16 mouse cellular contexts compared by ENCODE assay signal in the genomic region with DNA sequence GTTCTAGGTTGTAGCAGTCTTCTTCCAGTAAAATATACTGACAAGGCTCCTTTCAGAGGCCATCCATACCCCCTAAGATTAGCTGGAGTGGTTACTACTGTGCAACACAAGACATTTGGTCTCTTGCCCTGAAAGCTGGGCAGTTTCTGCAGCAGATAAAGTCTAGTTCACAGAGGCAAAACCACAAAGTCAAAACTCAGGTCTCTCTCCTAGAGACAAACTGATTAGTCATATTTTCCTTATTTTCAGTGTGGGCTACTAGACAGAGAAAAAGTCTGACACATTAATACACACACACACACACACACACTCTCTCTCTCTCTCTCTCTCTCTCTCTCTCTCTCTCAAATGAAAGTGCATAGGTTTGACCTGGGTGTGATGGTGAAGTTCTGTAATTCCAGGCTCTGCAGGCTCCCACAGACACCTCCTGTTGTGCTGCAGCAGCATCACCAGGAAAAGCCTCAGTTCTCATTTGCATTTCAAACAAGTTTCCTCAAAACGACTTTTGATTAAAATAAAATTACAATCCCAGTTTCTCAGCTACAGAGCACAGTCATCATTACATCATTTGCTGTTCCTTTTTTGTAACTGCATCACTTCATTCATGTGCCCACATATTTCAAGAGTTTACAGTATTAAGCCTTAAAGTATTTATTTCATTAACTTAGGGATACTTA. TPM values are rescaled to one million over a fixed set of nuclear protein-coding genes. Genes with fewer than 3 reads are reported as not detected.
A peak's percentile ranks its signal among the peaks of the same experiment; 100 is the strongest.
DNase-seq lines count a peak whose midpoint lies in the region; ATAC-seq and TF ChIP-seq lines count a peak whose summit lies in the region.
"Had no signal": no experiment of that assay in that cellular context is flagged by ENCODE, and none has a peak within 500 bp of the region (broad histone marks: within the 10 kb centered on the region; RNA-seq: fewer than 3 reads in every experiment).

No protein-coding gene starts in this region.

- no peaks in the 10 kb centered on the region for H3K27me3 ChIP-seq in liver, embryonic 11.5 days (replicated peaks; ENCODE audit: control insufficient read depth, insufficient read depth, low read length)
- no peaks in the 10 kb centered on the region for H3K27me3 ChIP-seq in G1E (ENCODE audit: insufficient read depth, low read length)
- H3K27me3 ChIP-seq: heart, embryonic 13.5 days; megakaryocyte, embryonic 14.5 days had no signal

- H3K9me3 ChIP-seq in liver, embryonic 11.5 days (ENCODE audit: control insufficient read depth, low read length), result no peaks in the 10 kb centered on the region
- H3K9me3 ChIP-seq in G1E (replicated peaks), result no peaks in the 10 kb centered on the region
- H3K9me3 ChIP-seq: heart, embryonic 13.5 days; hindbrain, embryonic 10.5 days; megakaryocyte, embryonic 14.5 days had no signal

- no peak overlapping the region for H3K4me2 ChIP-seq in liver, embryonic 11.5 days
- H3K4me2 ChIP-seq: heart, embryonic 13.5 days; lung, embryonic 14.5 days had no signal

- H3K9ac ChIP-seq in liver, embryonic 11.5 days (ENCODE audit: low read depth, low read length), result no peak overlapping the region
- H3K9ac ChIP-seq: heart, embryonic 13.5 days; lung, embryonic 14.5 days had no signal

- H3K27ac ChIP-seq in liver, embryonic 11.5 days (ENCODE audit: low read depth, low read length), result no peak overlapping the region
- peak overlapping the region; percentile 46; the same call in 1 of the 2 replicates for H3K27ac ChIP-seq in cortical plate, adult 2 months (ENCODE audit: insufficient read depth, low read length)
- H3K27ac ChIP-seq: heart, embryonic 13.5 days; hindbrain, embryonic 10.5 days had no signal

- no peaks in the 10 kb centered on the region for H3K4me1 ChIP-seq in liver, embryonic 11.5 days (replicated peaks; ENCODE audit: control insufficient read depth, insufficient read depth, low read length)
- peaks cover 8% of the 10 kb centered on the region; the same call in 1 of the 2 replicates for H3K4me1 ChIP-seq in G1E (ENCODE audit: insufficient read depth, low read depth, low read length)
- peaks cover 5% of the 10 kb centered on the region; the same call in 1 of the 2 replicates for H3K4me1 ChIP-seq in cortical plate, adult 2 months (ENCODE audit: control insufficient read depth, insufficient read depth, low read length)
- H3K4me1 ChIP-seq: heart, embryonic 13.5 days; hindbrain, embryonic 10.5 days had no signal

- peaks cover 4% of the 10 kb centered on the region; the same call in 1 of the 2 replicates for H3K36me3 ChIP-seq in liver, embryonic 11.5 days (ENCODE audit: control insufficient read depth, insufficient read depth, low read length)
- peaks cover 37% of the 10 kb centered on the region for H3K36me3 ChIP-seq in G1E (replicated peaks)

- DNase-seq in liver, embryonic 11.5 days (ENCODE audit: low spot score), result no peak
- DNase-seq in liver (no peak), G1E (ENCODE audit: low spot score) (no peak)
- DNase-seq in telencephalon, adult 2 months (ENCODE audit: low read depth, low spot score), result peak; percentile 52
- DNase-seq in layer of hippocampus, adult 18-20 months (ENCODE audit: low spot score in 2 of 2), result no peak
- DNase-seq: cerebellum, adult 2 months; gastrocnemius, postnatal 10 days; kidney, adult 11 months; kidney, postnatal 14 days; left cerebral cortex, postnatal 4 days; lung, embryonic 14.5 days had no signal

- 16% methylated on average over 1 of the region's 1 CpGs for WGBS in liver, embryonic 11.5 days

- no peak for TF ChIP-seq CTCF in G1E (IDR thresholded peaks at IDR 0.05; ENCODE audit: low read depth, low read length)
- TF ChIP-seq CTCF in cortical plate, adult 2 months (IDR thresholded peaks at IDR 0.05; ENCODE audit: extremely low read depth, insufficient read depth, low read length), result no peak

- H3K4me3 ChIP-seq in liver, embryonic 11.5 days (ENCODE audit: low read depth, low read length), result no peak overlapping the region
- H3K4me3 ChIP-seq in G1E (ENCODE audit: low read depth, low read length), result no peak overlapping the region
- H3K4me3 ChIP-seq in cortical plate, adult 2 months (ENCODE audit: insufficient read depth, low read length), result no peak overlapping the region
- H3K4me3 ChIP-seq: heart, embryonic 13.5 days; hindbrain, embryonic 10.5 days; megakaryocyte, embryonic 14.5 days had no signal

- no peak for TF ChIP-seq POLR2A in cortical plate, adult 2 months (IDR thresholded peaks at IDR 0.05; ENCODE audit: extremely low read depth, insufficient read depth, low read length)

- peak; percentile 36; the same call in 1 of the 2 replicates for ATAC-seq in liver, embryonic 11.5 days (replicated peaks; ENCODE audit: low FRiP score)
- ATAC-seq in G1E (ENCODE audit: extremely low read depth, insufficient number of reproducible peaks, low FRiP score, poor library complexity, severe bottlenecking), result peak; percentile 22; the same call in 1 of the 2 replicates
- no peak for ATAC-seq in megakaryocyte, adult 5-6 weeks (ENCODE audit: poor library complexity, severe bottlenecking)

RNA-seq across cellular contexts. Expression of gene Fam53b, which starts 10.8 kb away (rescaled TPM):
- 20.1 and 20.4 TPM in 2 replicates for polyA plus RNA-seq in liver, embryonic 11.5 days (2014; fragmentation: Nextera tagmentation; extraction: Ambion mirVana)
- total RNA-seq in G1E (2014; fragmentation: Nextera tagmentation), result 27.1 and 63.6 TPM in 2 replicates
- 15.0 and 22.1 TPM in 2 replicates for total RNA-seq in G1E (2017)
- 23.8 and 24.6 TPM in 2 replicates for polyA plus RNA-seq in G1E (2012)
- polyA plus RNA-seq in cortical plate, adult 2 months (2012; rRNA removed), result 21.4 and 21.9 TPM in 2 replicates
- 21.7 and 26.3 TPM in 2 replicates for total RNA-seq in megakaryocyte, adult 5-6 weeks (2015)
- total RNA-seq in megakaryocyte, adult 5-6 weeks (2017), result 11.3 and 18.9 TPM in 2 replicates
- 10 to 100 TPM; 50.6 to 51.7 TPM for total RNA-seq in layer of hippocampus, adult 18-20 months (2021)

RNA-seq across cellular contexts. Expression of gene Eef1akmt2, which starts 28.0 kb away (rescaled TPM):
- 50.4 and 54.0 TPM in 2 replicates for polyA plus RNA-seq in liver, embryonic 11.5 days (2014; fragmentation: Nextera tagmentation; extraction: Ambion mirVana)
- total RNA-seq in G1E (2014; fragmentation: Nextera tagmentation) (24.8 and 28.4 TPM in 2 replicates), G1E (2017) (58.9 and 74.1 TPM in 2 replicates)
- 9.3 and 16.5 TPM in 2 replicates for polyA plus RNA-seq in G1E (2012)
- polyA plus RNA-seq in cortical plate, adult 2 months (2012; rRNA removed), result 34.7 and 36.9 TPM in 2 replicates
- total RNA-seq in megakaryocyte, adult 5-6 weeks (2015), result 24.7 and 31.9 TPM in 2 replicates
- 34.9 and 35.8 TPM in 2 replicates for total RNA-seq in megakaryocyte, adult 5-6 weeks (2017)
- 10 to 100 TPM; 33.4 to 33.9 TPM for total RNA-seq in layer of hippocampus, adult 18-20 months (2021)

RNA-seq across cellular contexts. Expression of gene Abraxas2, which starts 34.5 kb away (rescaled TPM):
- polyA plus RNA-seq in liver, embryonic 11.5 days (2014; fragmentation: Nextera tagmentation; extraction: Ambion mirVana), result 26.9 and 28.5 TPM in 2 replicates
- total RNA-seq in G1E (2014; fragmentation: Nextera tagmentation) (69.5 and 79.8 TPM in 2 replicates), G1E (2017) (47.7 and 49.9 TPM in 2 replicates)
- polyA plus RNA-seq in G1E (2012), result 4.6 and 4.7 TPM in 2 replicates
- 24.0 and 25.1 TPM in 2 replicates for polyA plus RNA-seq in cortical plate, adult 2 months (2012; rRNA removed)
- total RNA-seq in megakaryocyte, adult 5-6 weeks (2015), result 49.4 and 51.6 TPM in 2 replicates
- 47.6 and 48.0 TPM in 2 replicates for total RNA-seq in megakaryocyte, adult 5-6 weeks (2017)
- total RNA-seq in layer of hippocampus, adult 18-20 months (2021), result 10 to 100 TPM; 26.6 to 27.8 TPM
